Mouse (Mus musculus) midbrain, embryonic 11.5 days (tissue): Measurements from ENCODE around the gene Apobec4. TPM values are rescaled to one million over a fixed set of nuclear protein-coding genes. Genes with fewer than 3 reads are reported as not detected.

ENCODE experiments used
- polyA plus RNA-seq: library from polyadenylated mRNA; unstranded; fragments of >200 nt; fragmentation: Nextera tagmentation; extraction: Ambion mirVana; gene quantifications from 2 replicates; pipeline ENCODE4 v1.2.1, GENCODE M21; 2014

Gene Apobec4
- polyA plus RNA-seq, 1 experiment from 2014 or later, result not detected

Other genes starting within 250 kb of the Apobec4 start
- gene Rgl1, start 15.8 kb downstream of the Apobec4 start, polyA plus RNA-seq, result 23.2 and 24.0 TPM in 2 replicates
- 284 and 314 TPM in 2 replicates for gene Arpc5, start 16.0 kb downstream of the Apobec4 start, polyA plus RNA-seq
- 2.6 and 3.3 TPM in 2 replicates for gene Ncf2, start 49.6 kb downstream of the Apobec4 start, polyA plus RNA-seq
- 42.9 and 45.2 TPM in 2 replicates for gene Smg7, start 152.1 kb downstream of the Apobec4 start, polyA plus RNA-seq
- gene Nmnat2, start 204.4 kb downstream of the Apobec4 start, polyA plus RNA-seq, result 15.0 and 20.4 TPM in 2 replicates